Mouse (Mus musculus) neural tube, embryonic 13.5 days (tissue): Measurements from ENCODE around the gene Tmem59. TPM values are rescaled to one million over a fixed set of nuclear protein-coding genes. Genes with fewer than 3 reads are reported as not detected.

ENCODE experiments used
- ATAC-seq: fragments of 200-750 bp; cut with Nextera tagmentation; 2 replicates; pipeline ENCODE4 v1.8.0; 2017; ENCODE audit warnings: low read depth, mild to moderate bottlenecking, moderate TSS enrichment, moderate library complexity
- H3K27ac ChIP-seq: fragments of 300-500 bp; sonication (generic); replicated peaks from 2 replicates; pipeline ENCODE4 v1.5.1; 2015; ENCODE audit warnings: moderate library complexity, mild to moderate bottlenecking, inconsistent platforms
- H3K27me3 ChIP-seq: fragments of 300-500 bp; sonication (generic); 2 replicates; pipeline ENCODE4 v1.6.1; 2015; ENCODE audit warnings: mild to moderate bottlenecking, inconsistent platforms
- H3K36me3 ChIP-seq: fragments of 300-500 bp; sonication (generic); 2 replicates; pipeline ENCODE4 v1.6.1; 2015; ENCODE audit warnings: mild to moderate bottlenecking, inconsistent platforms
- H3K4me1 ChIP-seq: fragments of 300-500 bp; sonication (generic); replicated peaks from 2 replicates; pipeline ENCODE4 v1.6.1; 2015; ENCODE audit warnings: inconsistent platforms
- H3K4me2 ChIP-seq: fragments of 300-500 bp; sonication (generic); 2 replicates; pipeline ENCODE4 v1.6.1; 2015; ENCODE audit warnings: inconsistent platforms, mild to moderate bottlenecking, moderate library complexity
- H3K4me3 ChIP-seq: fragments of 300-500 bp; sonication (generic); 2 replicates; pipeline ENCODE4 v1.5.1; 2015; ENCODE audit warnings: mild to moderate bottlenecking, inconsistent platforms
- H3K9ac ChIP-seq: fragments of 300-500 bp; sonication (generic); 2 replicates; pipeline ENCODE4 v1.6.1; 2015; ENCODE audit warnings: moderate library complexity, mild to moderate bottlenecking, inconsistent platforms
- H3K9me3 ChIP-seq: fragments of 300-500 bp; sonication (generic); 2 replicates; pipeline ENCODE4 v1.6.1; 2016; ENCODE audit warnings: inconsistent platforms
- WGBS: fragments of 180-500 bp; shearing (Covaris S2); methylation state at CpG from one replicate; pipeline ENCODE4 v1.1.7; 2015; 5-methylcytosine and 5-hydroxymethylcytosine counted together
- polyA plus RNA-seq: library from polyadenylated mRNA; unstranded; fragments of >200 nt; fragmentation: Nextera tagmentation; extraction: Ambion mirVana; gene quantifications from 2 replicates; pipeline ENCODE4 v1.2.1, GENCODE M21; 2015

Gene Tmem59
- polyA plus RNA-seq, 1 experiment from 2014 or later = 449 TPM

GRCm38 (mm10) chr4:107156983-107157401 lies 21.2 kb upstream of the Tmem59 start:
- no peak for ATAC-seq
- Histone ChIP-seq H3K4me1 (no peaks in the 10 kb centered on the region), H3K27ac (no peak overlapping the region), H3K9ac (no peak overlapping the region), H3K36me3 (peaks cover 18% of the 10 kb centered on the region), H3K4me2 (no peak overlapping the region), H3K9me3 (no peaks in the 10 kb centered on the region), H3K27me3 (no peaks in the 10 kb centered on the region), H3K4me3 (no peak overlapping the region)
- WGBS = 87% methylated on average over 4 of the region's 4 CpGs

- peaks cover 18% of the 10 kb centered on the region for H3K36me3 ChIP-seq
- no peak for ATAC-seq
- no peak overlapping the region for H3K4me3 ChIP-seq
- H3K9me3 ChIP-seq = no peaks in the 10 kb centered on the region
- H3K4me1 ChIP-seq = peaks cover 6% of the 10 kb centered on the region
- no peak overlapping the region for H3K4me2 ChIP-seq
- no peak overlapping the region for H3K9ac ChIP-seq
- 91% methylated on average over 11 of the region's 11 CpGs for WGBS
- H3K27ac ChIP-seq = no peak overlapping the region
- H3K27me3 ChIP-seq = no peaks in the 10 kb centered on the region
Observed at GRCm38 (mm10) chr4:107159166-107159773, 18.9 kb upstream of the Tmem59 start.

GRCm38 (mm10) chr4:107160181-107160580 lies 18.0 kb upstream of the Tmem59 start:
- H3K9me3 ChIP-seq = no peaks in the 10 kb centered on the region
- WGBS = 94% methylated on average over 8 of the region's 8 CpGs
- H3K9ac ChIP-seq = 0 out of 2 replicates have a peak overlapping the region, but pooled peaks have one; percentile 12
- H3K27me3 ChIP-seq = no peaks in the 10 kb centered on the region
- no peak overlapping the region for H3K27ac ChIP-seq
- no peak for ATAC-seq
- H3K4me1 ChIP-seq = peaks cover 11% of the 10 kb centered on the region
- H3K4me3 ChIP-seq = no peak overlapping the region
- H3K4me2 ChIP-seq = no peak overlapping the region
- peaks cover 18% of the 10 kb centered on the region for H3K36me3 ChIP-seq

GRCm38 (mm10) chr4:107163341-107163740 lies 14.9 kb upstream of the Tmem59 start:
- Histone ChIP-seq H3K4me2 (no peak overlapping the region), H3K9ac (no peak overlapping the region), H3K4me1 (peaks cover 11% of the 10 kb centered on the region), H3K36me3 (peaks cover 25% of the 10 kb centered on the region), H3K9me3 (no peaks in the 10 kb centered on the region), H3K27me3 (no peaks in the 10 kb centered on the region), H3K27ac (peak overlapping the region; percentile 33; the same call in 1 of the 2 replicates), H3K4me3 (no peak overlapping the region)
- ATAC-seq = no peak
- 91% methylated on average over 10 of the region's 10 CpGs for WGBS

- H3K4me1 ChIP-seq = peaks cover 11% of the 10 kb centered on the region
- H3K4me3 ChIP-seq = no peak overlapping the region
- H3K27me3 ChIP-seq = no peaks in the 10 kb centered on the region
- WGBS = 36% methylated on average over 9 of the region's 9 CpGs
- H3K9me3 ChIP-seq = no peaks in the 10 kb centered on the region
- peaks cover 22% of the 10 kb centered on the region for H3K36me3 ChIP-seq
- peak; percentile 86 for ATAC-seq
- H3K4me2 ChIP-seq = no peak overlapping the region
- peak overlapping the region; percentile 69 for H3K27ac ChIP-seq
- no peak overlapping the region for H3K9ac ChIP-seq
Observed at GRCm38 (mm10) chr4:107163756-107164587, 14.2 kb upstream of the Tmem59 start.

GRCm38 (mm10) chr4:107166700-107167099 lies 11.5 kb upstream of the Tmem59 start:
- WGBS = 89% methylated on average over 5 of the region's 5 CpGs
- H3K9me3 ChIP-seq = no peaks in the 10 kb centered on the region
- H3K36me3 ChIP-seq = peaks cover 34% of the 10 kb centered on the region
- no peak overlapping the region for H3K4me2 ChIP-seq
- H3K9ac ChIP-seq = no peak overlapping the region
- H3K27me3 ChIP-seq = no peaks in the 10 kb centered on the region
- H3K4me1 ChIP-seq = peaks cover 11% of the 10 kb centered on the region
- no peak for ATAC-seq
- no peak overlapping the region for H3K4me3 ChIP-seq
- no peak overlapping the region for H3K27ac ChIP-seq

- H3K27me3 ChIP-seq = no peaks in the 10 kb centered on the region
- H3K36me3 ChIP-seq = peaks cover 42% of the 10 kb centered on the region
- H3K4me2 ChIP-seq = no peak overlapping the region
- no peaks in the 10 kb centered on the region for H3K9me3 ChIP-seq
- H3K4me1 ChIP-seq = peaks cover 11% of the 10 kb centered on the region
- H3K4me3 ChIP-seq = no peak overlapping the region
- H3K9ac ChIP-seq = no peak overlapping the region
- no peak overlapping the region for H3K27ac ChIP-seq
- ATAC-seq = no peak
- 91% methylated on average over 5 of the region's 5 CpGs for WGBS
Observed at GRCm38 (mm10) chr4:107167798-107168197, 10.4 kb upstream of the Tmem59 start.

- H3K4me3 ChIP-seq = peak overlapping the region; percentile 95
- 50% methylated on average over 11 of the region's 11 CpGs for WGBS
- no peak for ATAC-seq
Observed at GRCm38 (mm10) chr4:107177506-107177905, 693 bp upstream of the Tmem59 start.

GRCm38 (mm10) chr4:107178830-107179490 lies 761 bp downstream of the Tmem59 start, which contains the start of gene Tceanc2:
Gene Tceanc2 (minus strand): TSS chr4:107179116.
- Histone ChIP-seq H3K9ac (peak within 1 kb of the TSS; percentile 94), H3K27me3 (no peaks in the 10 kb centered on the region), H3K4me3 (peak within 1 kb of the TSS; percentile 95), H3K27ac (peak within 1 kb of the TSS; percentile 99), H3K9me3 (no peaks in the 10 kb centered on the region), H3K4me1 (peaks cover 48% of the 10 kb centered on the region), H3K4me2 (peak within 1 kb of the TSS; percentile 65), H3K36me3 (peaks cover 11% of the 10 kb centered on the region)
- peak; percentile 67 for ATAC-seq
- WGBS = under 1% methylated on average over 47 of the region's 47 CpGs

More at GRCm38 (mm10) chr4:107177506-107177905, 693 bp upstream of the Tmem59 start:
- Histone ChIP-seq H3K36me3 (peaks cover 19% of the 10 kb centered on the region), H3K27me3 (no peaks in the 10 kb centered on the region), H3K4me2 (peak overlapping the region; percentile 65), H3K9ac (peak overlapping the region; percentile 94), H3K27ac (peak overlapping the region; percentile 99), H3K4me1 (peaks cover 42% of the 10 kb centered on the region), H3K9me3 (no peaks in the 10 kb centered on the region)

GRCm38 (mm10) chr4:107179561-107179960 lies 1.4 kb downstream of the Tmem59 start:
- Histone ChIP-seq H3K4me3 (peak overlapping the region; percentile 95), H3K27me3 (no peaks in the 10 kb centered on the region), H3K27ac (peak overlapping the region; percentile 99), H3K9ac (peak overlapping the region; percentile 94), H3K9me3 (no peaks in the 10 kb centered on the region), H3K4me1 (peaks cover 48% of the 10 kb centered on the region), H3K4me2 (peak overlapping the region; percentile 65), H3K36me3 (peaks cover 10% of the 10 kb centered on the region)
- 2% methylated on average over 8 of the region's 8 CpGs for WGBS
- 0 out of 2 replicates have a peak, but pooled peaks have one; percentile 2 for ATAC-seq

GRCm38 (mm10) chr4:107180746-107181145 lies 2.5 kb downstream of the Tmem59 start:
- Histone ChIP-seq H3K36me3 (no peaks in the 10 kb centered on the region), H3K4me2 (peak overlapping the region; percentile 65), H3K9ac (no peak overlapping the region), H3K4me1 (peaks cover 54% of the 10 kb centered on the region), H3K4me3 (no peak overlapping the region), H3K27ac (no peak overlapping the region), H3K27me3 (no peaks in the 10 kb centered on the region), H3K9me3 (no peaks in the 10 kb centered on the region)
- ATAC-seq = no peak

GRCm38 (mm10) chr4:107181866-107182265 lies 3.7 kb downstream of the Tmem59 start:
- 88% methylated on average over 6 of the region's 6 CpGs for whole genome bisulfite sequencing
- 0 out of 2 replicates have a peak overlapping the region, but pooled peaks have one; percentile 7 for H3K4me2 ChIP-seq
- no peak overlapping the region for H3K27ac ChIP-seq
- peaks cover 9% of the 10 kb centered on the region for H3K36me3 ChIP-seq
- H3K4me3 ChIP-seq = no peak overlapping the region
- no peak for ATAC-seq
- no peaks in the 10 kb centered on the region for H3K9me3 ChIP-seq
- H3K9ac ChIP-seq = no peak overlapping the region
- peaks cover 49% of the 10 kb centered on the region for H3K4me1 ChIP-seq
- H3K27me3 ChIP-seq = no peaks in the 10 kb centered on the region
